Mouse (Mus musculus) kidney, adult 10 weeks (tissue): ENCODE data around the gene Olfr1338. TPM values are rescaled to one million over a fixed set of nuclear protein-coding genes. Genes with fewer than 3 reads are reported as not detected.

Experiments
- polyA plus RNA-seq: library from polyadenylated mRNA; stranded (reverse); fragments of 350-450 nt; fragmentation: Illumina TruSeq; extraction: RNeasy Lipid Tissue Mini Kit (QIAGEN cat#74804); gene quantifications from one replicate; pipeline ENCODE4 v1.2.3, GENCODE M21; 2014; ENCODE audit warnings: low read depth, low replicate concordance

The Olfr1338 gene
- not detected for polyA plus RNA-seq

DNA sequence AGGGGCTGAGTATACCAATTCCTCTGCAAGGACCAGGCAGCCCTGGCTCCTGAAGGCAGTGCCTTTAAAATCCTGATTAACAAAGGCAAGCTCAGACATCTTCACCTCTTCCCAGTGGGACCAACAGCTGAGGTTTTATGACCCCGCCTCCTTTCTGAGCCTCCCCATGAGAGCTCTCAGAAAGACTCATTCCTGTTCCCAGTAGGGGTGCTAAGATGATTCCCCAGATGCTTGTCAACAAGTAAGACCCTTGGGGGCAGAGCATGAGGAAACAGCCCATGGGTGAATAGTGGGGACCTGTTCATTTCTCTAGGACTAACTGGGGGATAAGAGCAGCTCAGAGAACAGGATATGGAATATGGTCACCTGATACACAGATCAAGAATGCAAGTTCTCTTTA is at the start of gene Olfr1338:
TSS of gene Olfr1338 (minus strand) at position 101 of the 400 bp plus-strand sequence.

DNA sequence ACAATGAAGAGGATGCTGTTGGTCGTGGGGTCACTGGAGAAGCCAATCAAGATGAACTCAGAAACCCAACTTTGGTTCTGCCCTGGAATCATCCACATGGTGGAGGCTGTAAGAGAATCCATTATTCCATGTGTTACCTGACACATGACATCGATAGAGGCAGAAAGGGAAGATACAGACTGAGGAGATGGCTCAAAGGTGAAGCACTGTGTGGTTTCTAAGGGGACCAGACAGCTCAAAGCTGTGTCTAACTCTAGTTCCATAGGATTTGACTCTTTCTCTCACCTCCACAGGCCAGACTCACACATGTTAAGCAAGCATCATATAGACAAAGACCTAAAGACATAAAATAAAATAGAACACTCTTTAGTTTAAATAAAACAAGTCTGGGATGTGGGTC is 23.9 kb upstream of the Olfr1338 start, which contains the start of gene Olfr1337:
TSS of gene Olfr1337 (minus strand) at position 101 of the 400 bp plus-strand sequence.

DNA sequence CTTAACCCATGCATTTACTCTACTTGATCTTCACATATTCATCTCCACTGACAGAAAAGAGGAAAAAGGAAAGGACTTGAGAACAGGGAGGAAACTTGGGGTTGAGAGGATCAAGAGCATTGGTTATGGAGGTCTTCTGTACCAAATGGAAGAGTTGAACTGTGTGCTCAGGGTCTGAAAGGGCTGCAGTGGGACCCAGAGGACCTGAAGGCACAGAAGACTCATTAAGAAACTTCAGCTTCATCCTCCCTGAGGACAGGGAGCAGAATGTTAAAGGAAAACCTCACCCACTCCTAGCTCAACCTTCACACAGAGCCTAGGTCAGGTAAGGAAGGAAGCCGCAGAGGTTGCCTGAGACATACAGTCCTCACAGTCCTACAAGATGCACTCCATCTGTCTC is 26.7 kb downstream of the Olfr1338 start, which contains the start of gene Olfr1339:
TSS of gene Olfr1339 (plus strand) at position 301 of the 400 bp plus-strand sequence.

DNA sequence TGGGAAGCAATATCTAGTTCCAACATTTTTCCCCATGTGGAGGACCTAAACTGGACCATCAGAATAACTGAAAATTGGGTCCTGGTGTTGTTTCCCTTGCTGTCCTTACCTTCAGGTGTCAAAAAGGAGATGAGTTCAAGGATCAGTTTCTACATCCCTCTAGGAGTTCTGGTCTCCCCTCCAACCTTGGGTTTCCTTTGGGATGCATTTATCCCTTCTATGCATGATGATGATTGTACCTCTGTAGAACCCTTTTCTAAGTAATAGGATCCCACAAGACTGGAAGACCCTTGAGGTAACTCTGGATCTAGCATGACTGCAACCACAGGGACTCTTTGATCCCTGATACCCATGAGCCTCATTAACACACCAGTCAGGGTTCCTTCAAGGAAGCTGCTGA is 38.7 kb downstream of the Olfr1338 start, which contains the start of gene Olfr1340:
TSS of gene Olfr1340 (plus strand) at position 301 of the 400 bp plus-strand sequence.

DNA sequence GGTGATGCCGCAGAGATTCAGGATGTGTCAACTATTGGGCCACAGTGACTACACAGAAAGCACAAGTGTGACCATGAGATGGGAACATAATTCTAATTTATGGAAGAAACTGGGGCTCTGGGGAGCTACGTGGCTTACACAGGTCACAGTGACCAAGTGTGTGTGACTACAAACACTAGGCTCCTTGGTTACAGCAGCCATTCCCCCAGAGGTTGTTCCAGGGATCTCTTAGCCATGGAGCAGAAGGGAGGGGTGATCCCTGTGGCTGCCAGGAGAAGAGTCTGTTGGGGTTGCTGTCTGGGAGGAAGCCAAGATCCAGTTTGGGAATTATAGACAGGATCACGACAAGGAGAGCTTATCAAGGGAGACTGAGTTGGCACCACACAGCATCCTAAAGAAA is 55.3 kb downstream of the Olfr1338 start, which contains the start of gene Olfr1341:
TSS of gene Olfr1341 (plus strand) at position 301 of the 400 bp plus-strand sequence.

Other genes with a start within 250 kb of the Olfr1338 start
- gene 2610528J11Rik, start 231.7 kb downstream of the Olfr1338 start, polyA plus RNA-seq: 17.4 TPM
- 4.9 TPM for gene Tmem125, start 214.7 kb downstream of the Olfr1338 start, polyA plus RNA-seq
- gene Cfap57, start 138.0 kb downstream of the Olfr1338 start, polyA plus RNA-seq: not detected
- gene Ebna1bp2, start 137.9 kb downstream of the Olfr1338 start, polyA plus RNA-seq: 21.4 TPM
- gene Olfr62, start 99.8 kb downstream of the Olfr1338 start, polyA plus RNA-seq: not detected
- not detected for gene Olfr1342, start 66.0 kb downstream of the Olfr1338 start, polyA plus RNA-seq
- not detected for gene Olfr1341, start 55.2 kb downstream of the Olfr1338 start, polyA plus RNA-seq
- not detected for gene Olfr1340, start 38.6 kb downstream of the Olfr1338 start, polyA plus RNA-seq
- gene Olfr1339, start 26.6 kb downstream of the Olfr1338 start, polyA plus RNA-seq: not detected
- not detected for gene Olfr1337, start 23.8 kb upstream of the Olfr1338 start, polyA plus RNA-seq
- not detected for gene Olfr1335, start 51.2 kb upstream of the Olfr1338 start, polyA plus RNA-seq
- not detected for gene Olfr1333, start 77.5 kb upstream of the Olfr1338 start, polyA plus RNA-seq
- gene Olfr1331, start 105.9 kb upstream of the Olfr1338 start, polyA plus RNA-seq: not detected
- gene Olfr1330, start 129.9 kb upstream of the Olfr1338 start, polyA plus RNA-seq: not detected
- gene Olfr1329, start 158.7 kb upstream of the Olfr1338 start, polyA plus RNA-seq: not detected
- not detected for gene Olfr1328, start 179.9 kb upstream of the Olfr1338 start, polyA plus RNA-seq
- not detected for gene Lao1, start 202.8 kb upstream of the Olfr1338 start, polyA plus RNA-seq